ENCODE assay signal across 9 mouse cellular contexts in genomic region chrX:70161011-70161410, GRCm38 (mm10).
DNase-seq lines count a peak whose midpoint lies in the region; ATAC-seq and TF ChIP-seq lines count a peak whose summit lies in the region.
"Had no signal": no experiment of that assay in that cellular context is flagged by ENCODE, and none has a peak within 500 bp of the region (broad histone marks: within the 10 kb centered on the region; RNA-seq: fewer than 3 reads in every experiment).

No protein-coding gene starts in this region.

- WGBS in forebrain, embryonic 16.5 days, result 13% methylated on average over 4 of the region's 4 CpGs
- 16% methylated on average over 4 of the region's 4 CpGs for WGBS in forebrain, embryonic 12.5 days
- 11% methylated on average over 4 of the region's 4 CpGs for WGBS in hindbrain, embryonic 14.5 days
- WGBS in limb, embryonic 14.5 days, result 15% methylated on average over 4 of the region's 4 CpGs

- H3K9ac ChIP-seq in forebrain, embryonic 16.5 days (replicated peaks; ENCODE audit: low read depth, low read length), result no peak overlapping the region
- no peak overlapping the region for H3K9ac ChIP-seq in forebrain, embryonic 12.5 days
- H3K9ac ChIP-seq in hindbrain, embryonic 14.5 days, result no peak overlapping the region
- no peak overlapping the region for H3K9ac ChIP-seq in limb, embryonic 14.5 days (ENCODE audit: low read depth, low read length, severe bottlenecking)
- H3K9ac ChIP-seq: liver, embryonic 15.5 days had no signal

- no peak overlapping the region for H3K4me3 ChIP-seq in forebrain, embryonic 16.5 days (replicated peaks; ENCODE audit: low read length)
- H3K4me3 ChIP-seq in forebrain, embryonic 12.5 days (replicated peaks), result no peak overlapping the region
- no peak overlapping the region for H3K4me3 ChIP-seq in hindbrain, embryonic 14.5 days (replicated peaks; ENCODE audit: low read length)
- H3K4me3 ChIP-seq in limb, embryonic 14.5 days (replicated peaks; ENCODE audit: low read length), result no peak overlapping the region
- H3K4me3 ChIP-seq: liver, embryonic 15.5 days had no signal

- no peaks in the 10 kb centered on the region for H3K4me1 ChIP-seq in forebrain, embryonic 16.5 days (replicated peaks; ENCODE audit: control insufficient read depth, insufficient read depth, low read length)
- no peaks in the 10 kb centered on the region for H3K4me1 ChIP-seq in forebrain, embryonic 12.5 days
- no peaks in the 10 kb centered on the region for H3K4me1 ChIP-seq in hindbrain, embryonic 14.5 days (replicated peaks; ENCODE audit: control insufficient read depth, insufficient read depth, low read length)
- no peaks in the 10 kb centered on the region for H3K4me1 ChIP-seq in limb, embryonic 14.5 days (ENCODE audit: control insufficient read depth, insufficient read depth, low read length)
- H3K4me1 ChIP-seq: liver, embryonic 15.5 days had no signal

- peak; percentile 50 for DNase-seq in 3T3-L1 (ENCODE audit: low read depth, low spot score)
- peak; percentile 69 for DNase-seq in brain, adult 2 months (ENCODE audit: low read depth, low spot score)
- peak; percentile 69 for DNase-seq in hindbrain, embryonic 14.5 days (ENCODE audit: low spot score)
- DNase-seq in limb, embryonic 14.5 days (ENCODE audit: low spot score), result peak; percentile 15
- no peak for DNase-seq in thymus, postnatal 4 days
- DNase-seq in thymus, postnatal 10 days (ENCODE audit: low spot score in 2 of 2), result no peak

- no peaks in the 10 kb centered on the region for H3K9me3 ChIP-seq in forebrain, embryonic 16.5 days (ENCODE audit: control insufficient read depth, low read length)
- no peaks in the 10 kb centered on the region for H3K9me3 ChIP-seq in forebrain, embryonic 12.5 days
- no peaks in the 10 kb centered on the region for H3K9me3 ChIP-seq in hindbrain, embryonic 14.5 days (ENCODE audit: control insufficient read depth, low read length)
- no peaks in the 10 kb centered on the region for H3K9me3 ChIP-seq in limb, embryonic 14.5 days (ENCODE audit: control insufficient read depth, low read length)
- H3K9me3 ChIP-seq: liver, embryonic 15.5 days had no signal

- no peak overlapping the region for H3K4me2 ChIP-seq in forebrain, embryonic 16.5 days (ENCODE audit: low read length)
- no peak overlapping the region for H3K4me2 ChIP-seq in forebrain, embryonic 12.5 days
- H3K4me2 ChIP-seq in hindbrain, embryonic 14.5 days (replicated peaks), result no peak overlapping the region
- no peak overlapping the region for H3K4me2 ChIP-seq in limb, embryonic 14.5 days (replicated peaks; ENCODE audit: low read depth, low read length, severe bottlenecking)
- H3K4me2 ChIP-seq: liver, embryonic 15.5 days had no signal

- no peaks in the 10 kb centered on the region for H3K36me3 ChIP-seq in forebrain, embryonic 16.5 days (ENCODE audit: control insufficient read depth, insufficient read depth)
- H3K36me3 ChIP-seq in forebrain, embryonic 12.5 days (replicated peaks), result no peaks in the 10 kb centered on the region
- no peaks in the 10 kb centered on the region for H3K36me3 ChIP-seq in hindbrain, embryonic 14.5 days (replicated peaks; ENCODE audit: control insufficient read depth, insufficient read depth)
- H3K36me3 ChIP-seq in limb, embryonic 14.5 days (ENCODE audit: control insufficient read depth, insufficient read depth, low read length), result no peaks in the 10 kb centered on the region
- H3K36me3 ChIP-seq: liver, embryonic 15.5 days had no signal

- H3K27me3 ChIP-seq in forebrain, embryonic 16.5 days (replicated peaks; ENCODE audit: control insufficient read depth, insufficient read depth, low read length), result no peaks in the 10 kb centered on the region
- H3K27me3 ChIP-seq in forebrain, embryonic 12.5 days, result no peaks in the 10 kb centered on the region
- no peaks in the 10 kb centered on the region for H3K27me3 ChIP-seq in hindbrain, embryonic 14.5 days (ENCODE audit: control insufficient read depth, insufficient read depth, low read length)
- H3K27me3 ChIP-seq in limb, embryonic 14.5 days (ENCODE audit: control insufficient read depth, insufficient read depth, low read length), result no peaks in the 10 kb centered on the region
- H3K27me3 ChIP-seq: liver, embryonic 15.5 days had no signal

- 0 out of 2 replicates have a peak, but pooled peaks have one; percentile 20 for ATAC-seq in forebrain, embryonic 16.5 days
- ATAC-seq in forebrain, embryonic 12.5 days (ENCODE audit: low FRiP score), result no peak; the same call in 1 of the 2 replicates
- no peak for ATAC-seq in hindbrain, embryonic 14.5 days (ENCODE audit: low FRiP score)
- no peak for ATAC-seq in limb, embryonic 14.5 days (ENCODE audit: low FRiP score, low read depth)

- no peak for TF ChIP-seq POLR2A in limb, embryonic 14.5 days (IDR thresholded peaks at IDR 0.05; ENCODE audit: borderline replicate concordance, extremely low read depth, insufficient read depth, insufficient read length)

- no peak overlapping the region for H3K27ac ChIP-seq in forebrain, embryonic 16.5 days (ENCODE audit: low read length)
- no peak overlapping the region for H3K27ac ChIP-seq in forebrain, embryonic 12.5 days
- no peak overlapping the region for H3K27ac ChIP-seq in hindbrain, embryonic 14.5 days
- no peak overlapping the region for H3K27ac ChIP-seq in limb, embryonic 14.5 days (replicated peaks; ENCODE audit: low read depth, low read length)
- H3K27ac ChIP-seq: liver, embryonic 15.5 days had no signal

Comparison
In these comparisons a context has a peak if more than half of its experiments do, and no peak if none do; other contexts are left out.
1. DNase-seq: peak in 3T3-L1 (single experiment), brain, adult 2 months (single experiment), hindbrain, embryonic 14.5 days (single experiment) and limb, embryonic 14.5 days (single experiment); none in thymus, postnatal 4 days (single experiment) and thymus, postnatal 10 days (0 of 2).